Mouse (Mus musculus): ENCODE data around the gene Klhdc4.
A peak's percentile ranks its signal among the peaks of the same experiment; 100 is the strongest.

Gene Klhdc4

DNA sequence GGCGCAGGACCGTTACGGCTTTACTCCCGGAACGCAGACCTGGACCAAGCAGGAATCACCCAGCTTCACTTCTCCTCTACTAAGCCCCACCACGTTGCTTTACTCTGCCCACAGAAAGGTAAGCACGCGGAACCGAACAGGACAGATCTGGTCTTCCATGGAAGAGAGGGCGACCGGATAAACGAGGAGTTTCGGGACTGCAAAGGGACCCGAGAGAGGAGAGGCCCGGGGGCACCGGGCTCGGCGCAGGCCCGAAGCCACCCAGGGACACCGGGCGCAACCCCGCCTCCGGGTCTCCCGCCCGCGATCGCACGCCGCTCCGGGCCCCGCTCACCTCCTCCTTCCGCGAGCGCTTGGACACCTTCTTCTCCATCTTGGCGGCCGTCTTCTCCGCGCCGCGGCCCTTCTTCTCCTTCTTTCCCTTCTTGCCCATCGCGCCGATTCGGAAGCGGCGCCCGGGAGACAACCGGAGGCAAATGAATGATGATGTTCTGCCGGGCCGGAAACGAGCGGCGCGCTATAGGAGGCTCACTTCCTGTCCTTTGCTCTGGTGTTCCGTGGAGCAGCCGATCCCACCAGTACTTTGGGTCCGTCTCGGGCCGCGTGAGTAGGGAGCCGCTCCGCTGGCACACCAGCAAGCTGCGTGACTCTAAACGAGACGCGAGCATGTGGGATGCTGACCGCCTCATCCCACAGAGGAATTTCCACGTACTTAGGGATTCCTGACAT, at the start of gene Klhdc4:
Gene Klhdc4 (minus strand): TSS at position 522 of the 729 bp plus-strand sequence.
- peak; percentile 93 for DNase-seq (ENCODE audit: low spot score)

- no peak for DNase-seq (ENCODE audit: low spot score)
Observed at GRCm38 (mm10) chr8:121877828-121878480, 48.6 kb upstream of the Klhdc4 start.

DNA sequence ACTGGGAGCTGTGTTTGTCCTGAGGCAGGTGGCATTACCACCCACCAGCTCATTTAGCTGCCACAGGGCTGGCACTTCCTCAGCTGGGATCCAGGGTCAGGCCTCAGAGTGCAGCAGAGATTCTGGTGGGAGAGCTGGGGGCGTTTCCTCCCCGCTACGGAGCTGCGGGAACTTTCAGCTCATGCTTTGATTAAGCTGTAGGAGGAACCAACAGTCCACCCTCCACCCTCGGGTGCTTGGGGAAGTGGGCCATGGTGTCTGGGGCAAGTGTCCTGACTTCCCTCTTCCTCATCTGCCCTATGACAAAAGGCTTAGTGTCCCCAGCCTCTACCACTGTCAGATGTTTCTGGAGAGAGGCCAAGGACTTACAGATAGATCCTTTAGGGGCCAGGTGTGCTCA, 47.8 kb upstream of the Klhdc4 start:
- no peak for DNase-seq (ENCODE audit: low spot score)

- DNase-seq (ENCODE audit: low spot score): no peak
Observed at GRCm38 (mm10) chr8:121875517-121875916, 46.1 kb upstream of the Klhdc4 start.

GRCm38 (mm10) chr8:121875045-121875444, 45.7 kb upstream of the Klhdc4 start:
- DNase-seq (ENCODE audit: low spot score): no peak

- DNase-seq (ENCODE audit: low spot score): peak; percentile 79
Observed at GRCm38 (mm10) chr8:121874031-121874430, 44.7 kb upstream of the Klhdc4 start.

DNA sequence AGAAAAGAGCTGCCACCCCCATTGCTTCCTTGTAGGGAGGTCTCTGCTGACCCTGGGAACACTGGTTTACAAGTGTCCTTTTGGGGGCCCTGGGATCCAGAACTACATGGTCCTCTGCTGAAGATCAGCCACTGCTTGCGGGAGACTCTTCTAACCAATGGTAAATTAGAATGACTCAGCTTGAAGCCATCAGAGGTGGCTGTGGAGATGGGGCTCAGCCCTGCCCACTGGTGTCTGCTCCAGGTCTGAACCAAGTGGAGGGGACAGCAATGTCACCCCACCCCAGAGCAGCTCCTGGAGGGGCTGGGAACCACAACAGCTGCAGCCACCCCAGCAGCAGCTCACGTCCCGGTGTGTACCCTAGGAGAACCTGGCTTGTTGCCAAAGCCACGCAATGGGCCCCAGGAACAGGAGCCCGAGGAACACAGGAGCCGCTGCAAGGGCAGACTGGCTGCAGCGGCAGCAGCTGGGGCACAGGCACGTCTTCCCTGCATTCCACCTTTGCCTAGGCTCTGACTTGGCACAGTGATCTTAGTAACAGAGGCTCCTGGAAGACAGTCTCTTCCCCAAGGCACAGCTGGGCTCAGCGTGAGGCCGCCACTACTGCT, 42.6 kb upstream of the Klhdc4 start:
- DNase-seq (ENCODE audit: low spot score): peak; percentile 37

DNA sequence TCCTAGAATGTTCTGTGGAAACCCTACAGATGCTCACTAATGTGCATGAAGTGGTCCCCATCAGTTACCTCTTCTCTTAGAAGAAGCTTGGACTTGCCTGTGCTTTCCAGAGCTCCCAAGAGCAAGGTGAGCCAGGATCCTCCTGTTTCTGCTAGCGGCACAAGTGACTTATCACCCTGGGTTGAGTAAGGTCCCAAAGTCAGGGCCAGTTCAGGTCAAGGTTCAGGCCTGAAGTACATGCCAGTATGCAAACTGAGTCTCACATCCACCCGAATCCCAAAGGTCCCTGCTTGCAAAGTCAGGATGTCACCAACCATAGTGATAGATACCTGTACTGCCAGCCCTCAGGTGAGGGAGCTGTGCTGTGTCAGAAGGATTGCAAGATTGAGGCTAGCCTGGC, 40.8 kb upstream of the Klhdc4 start:
- no peak for DNase-seq (ENCODE audit: low spot score)

DNA sequence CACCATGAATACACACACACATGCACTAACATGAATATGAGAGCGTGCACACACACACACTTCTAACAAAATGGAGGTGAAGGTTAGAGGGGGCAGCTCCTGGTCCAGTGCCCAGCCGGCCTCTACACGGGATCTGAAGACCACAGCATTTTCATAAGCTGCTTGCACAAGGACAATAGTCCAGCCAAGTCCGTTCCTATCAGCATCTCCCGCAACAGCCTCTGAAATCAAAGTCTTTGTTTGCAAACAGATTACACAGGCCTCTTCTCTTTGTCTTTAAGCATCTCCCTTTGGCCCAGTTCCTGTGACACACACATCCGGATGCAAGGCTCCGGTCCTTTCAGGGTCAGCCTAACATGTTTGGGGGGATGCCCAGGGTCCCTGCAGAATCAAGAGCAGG, 39.5 kb upstream of the Klhdc4 start:
- no peak for DNase-seq (ENCODE audit: low spot score)

- no peak for DNase-seq (ENCODE audit: low spot score)
Observed at GRCm38 (mm10) chr8:121868196-121868595, 38.8 kb upstream of the Klhdc4 start.

- DNase-seq (ENCODE audit: low spot score): no peak
Observed at GRCm38 (mm10) chr8:121865356-121865755, 36.0 kb upstream of the Klhdc4 start.

GRCm38 (mm10) chr8:121861806-121862548, 32.6 kb upstream of the Klhdc4 start:
- peak; percentile 52 for DNase-seq (ENCODE audit: low spot score)

DNA sequence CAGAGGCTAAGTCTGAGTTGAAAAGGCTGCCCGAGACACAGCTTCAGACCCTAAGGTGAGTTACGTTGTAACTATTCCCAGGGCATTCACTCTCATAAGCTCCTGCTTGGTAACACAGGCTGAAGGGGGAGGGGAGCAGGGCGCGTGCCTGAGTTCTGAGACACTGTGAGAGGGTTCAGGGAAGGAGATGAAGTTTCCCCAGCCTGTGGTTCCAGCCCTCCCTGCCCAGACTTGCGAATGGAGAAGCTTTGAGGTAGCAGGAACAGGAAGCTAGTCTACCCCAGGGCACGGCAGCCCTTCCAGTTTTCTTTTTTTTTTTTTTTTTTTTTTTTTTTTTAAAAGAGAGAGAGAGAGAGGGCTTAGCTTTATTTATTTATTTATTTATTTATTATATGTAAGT, 31.9 kb upstream of the Klhdc4 start:
- DNase-seq (ENCODE audit: low spot score): no peak

DNA sequence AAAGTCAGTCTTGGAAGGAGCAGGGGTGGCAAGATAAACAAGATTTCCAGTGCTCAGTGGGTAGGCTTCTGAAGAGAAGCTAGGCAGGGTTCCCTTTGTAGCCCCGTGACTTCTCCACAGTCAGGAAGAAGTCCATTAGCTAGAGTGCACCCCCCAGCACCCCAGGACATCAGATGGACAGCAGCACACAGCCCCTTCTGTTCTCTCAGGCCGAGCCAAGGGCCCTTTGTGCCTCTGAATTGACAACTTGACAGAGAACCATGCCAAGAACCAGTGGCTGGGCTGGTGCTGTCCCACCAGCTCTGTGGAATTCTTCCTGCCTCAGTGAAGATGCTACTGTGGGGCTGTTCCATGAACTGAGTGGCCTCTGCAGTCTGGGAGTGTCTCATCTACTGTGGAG, 28.4 kb upstream of the Klhdc4 start:
- no peak for DNase-seq (ENCODE audit: low spot score)

DNA sequence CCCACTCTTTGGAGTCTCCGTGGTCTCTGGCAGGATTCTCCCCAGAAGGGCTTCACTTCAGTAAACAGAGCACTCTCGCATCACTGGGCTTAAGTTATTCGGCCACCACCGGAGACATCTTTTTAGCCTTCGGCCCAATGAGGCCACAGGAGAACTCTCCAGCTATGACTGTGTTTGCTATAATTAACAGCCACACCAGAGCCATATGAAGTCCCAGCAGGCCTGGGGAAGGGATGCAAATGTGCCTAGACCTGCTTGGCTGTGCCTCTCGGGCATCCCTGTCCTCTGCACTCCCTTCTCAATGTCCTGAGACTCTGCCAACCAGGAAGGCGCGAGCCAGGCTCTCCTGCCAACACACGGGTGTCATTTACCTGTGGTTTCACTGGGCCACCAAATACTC, 28.0 kb upstream of the Klhdc4 start:
- no peak for DNase-seq (ENCODE audit: low spot score)

DNA sequence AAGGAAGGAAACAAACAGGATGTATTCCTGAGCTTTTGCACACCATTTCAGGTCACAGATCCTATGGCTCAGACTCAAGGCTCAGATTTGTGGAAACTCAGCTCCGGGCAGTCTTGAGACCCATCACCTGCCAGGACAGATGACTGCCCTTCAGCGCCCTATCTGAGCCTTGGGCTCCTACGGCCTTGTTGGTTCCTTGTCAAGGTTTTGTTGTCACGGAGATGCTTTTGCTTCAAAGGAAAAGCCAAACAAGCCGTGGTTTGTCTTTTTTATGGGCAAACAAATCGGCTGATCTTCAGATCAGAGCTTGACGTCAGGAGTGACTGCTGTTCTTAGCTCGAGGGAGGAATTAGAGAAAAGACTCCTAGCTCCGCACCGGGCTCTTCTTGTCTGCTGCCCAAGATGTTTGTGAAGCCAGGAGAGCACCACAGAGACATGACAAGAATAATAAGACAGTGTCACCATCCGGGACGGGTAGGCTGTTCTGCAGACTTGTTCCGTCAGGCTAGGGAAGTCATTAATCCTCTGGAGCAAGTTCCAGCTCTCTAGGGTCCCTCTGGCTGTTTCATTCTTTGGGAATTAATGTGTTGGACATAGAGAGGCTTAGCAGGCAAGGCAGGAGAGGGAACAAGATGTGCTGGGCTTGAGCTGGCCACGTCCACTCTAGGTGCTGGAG, 26.8 kb upstream of the Klhdc4 start:
- no peak for DNase-seq (ENCODE audit: low spot score)

- peak; percentile 61 for DNase-seq (ENCODE audit: low spot score)
Observed at GRCm38 (mm10) chr8:121853586-121853985, 24.2 kb upstream of the Klhdc4 start.

DNA sequence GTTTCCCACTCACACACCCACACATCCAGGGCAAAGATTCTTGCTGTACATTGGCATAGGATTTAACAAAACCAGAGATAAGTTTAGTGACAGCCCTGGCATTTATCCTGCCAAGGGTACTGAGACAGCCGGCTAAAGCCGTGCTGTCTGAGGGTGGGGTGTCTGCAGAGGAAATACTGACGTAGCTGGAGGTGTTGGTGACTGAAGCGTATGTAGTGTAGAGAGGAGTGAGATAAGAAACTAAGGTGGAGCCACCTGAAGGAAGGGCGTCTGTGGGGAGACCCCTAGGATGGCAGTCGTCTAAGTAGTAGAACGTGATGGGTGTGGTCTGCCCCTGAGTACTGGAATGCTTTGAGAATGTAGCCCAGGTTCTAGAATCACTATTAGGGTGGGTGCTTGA, 23.1 kb upstream of the Klhdc4 start:
- no peak for DNase-seq (ENCODE audit: low spot score)

GRCm38 (mm10) chr8:121851716-121852115, 22.3 kb upstream of the Klhdc4 start:
- DNase-seq (ENCODE audit: low spot score): no peak

DNA sequence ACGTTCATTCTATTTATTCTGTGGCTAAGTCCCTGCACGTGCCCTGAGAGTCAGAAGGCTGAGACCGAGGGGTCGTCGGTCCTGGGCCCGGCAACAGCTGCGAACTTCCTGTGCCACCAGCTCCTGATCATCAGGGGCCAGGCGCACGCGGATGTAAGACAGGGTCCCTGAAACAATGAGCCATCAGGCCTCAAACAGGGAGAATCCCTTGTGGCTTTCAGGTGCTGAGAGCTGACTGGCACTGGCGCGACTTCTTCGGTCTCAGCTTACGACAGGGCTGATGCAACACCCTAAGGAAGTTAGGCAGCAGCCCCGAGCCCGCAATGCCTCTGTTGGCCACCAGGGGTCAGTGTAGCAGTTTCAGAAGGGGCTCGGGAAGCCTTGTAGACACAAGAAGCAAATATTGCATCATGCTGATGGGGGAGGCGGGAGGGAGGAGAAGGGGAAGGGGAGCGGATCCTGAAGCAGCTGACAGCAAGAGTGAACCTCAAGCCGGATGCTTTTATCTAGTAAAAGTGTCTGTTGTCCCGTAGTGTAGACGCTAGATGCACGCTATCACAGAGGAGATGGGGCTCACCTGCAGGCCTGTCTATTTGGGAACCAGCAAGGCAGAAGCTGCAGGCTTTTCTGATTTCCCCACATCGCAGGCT, 21.6 kb upstream of the Klhdc4 start:
- peak; percentile 96 for DNase-seq (ENCODE audit: low spot score)

- DNase-seq (ENCODE audit: low spot score): no peak
Observed at GRCm38 (mm10) chr8:121850436-121850820, 21.1 kb upstream of the Klhdc4 start.

GRCm38 (mm10) chr8:121850018-121850417, 20.6 kb upstream of the Klhdc4 start:
- peak; percentile 80 for DNase-seq (ENCODE audit: low spot score)

Data from adipocyte (in vitro differentiated cells).